Mouse (Mus musculus) midbrain, embryonic 14.5 days (tissue): Measurements from ENCODE around the gene Ptdss2. TPM values are rescaled to one million over a fixed set of nuclear protein-coding genes. Genes with fewer than 3 reads are reported as not detected.
A peak's percentile ranks its signal among the peaks of the same experiment; 100 is the strongest.

Experiments used
- ATAC-seq: fragments of 200-750 bp; cut with Nextera tagmentation; 2 replicates; pipeline ENCODE4 v1.8.0; 2017; ENCODE audit warnings: moderate number of reproducible peaks, moderate library complexity; ENCODE audit not compliant: low FRiP score, low TSS enrichment
- DNase-seq: peaks from one replicate; pipeline ENCODE4 v3.0.0-alpha.2; 2015
- H3K27ac ChIP-seq: fragments of 300-500 bp; sonication (generic); replicated peaks from 2 replicates; pipeline ENCODE4 v1.5.1; 2014; ENCODE audit warnings: mild to moderate bottlenecking, low read depth, low read length, moderate library complexity
- H3K27me3 ChIP-seq: fragments of 300-500 bp; sonication (generic); 2 replicates; pipeline ENCODE4 v1.6.1; 2014; ENCODE audit warnings: low read length, control low read depth, mixed read lengths; ENCODE audit not compliant: control insufficient read depth, insufficient read depth
- H3K36me3 ChIP-seq: fragments of 300-500 bp; sonication (generic); 2 replicates; pipeline ENCODE4 v1.6.1; 2014; ENCODE audit warnings: low read length, control low read depth; ENCODE audit not compliant: control insufficient read depth, insufficient read depth
- H3K4me1 ChIP-seq: fragments of 300-500 bp; sonication (generic); 2 replicates; pipeline ENCODE4 v1.6.1; 2014; ENCODE audit warnings: mild to moderate bottlenecking, antibody characterized with exemption, low read length, control low read depth; ENCODE audit not compliant: control insufficient read depth, insufficient read depth
- H3K4me2 ChIP-seq: fragments of 300-500 bp; sonication (generic); 2 replicates; pipeline ENCODE4 v1.6.1; 2014; ENCODE audit warnings: mild to moderate bottlenecking, low read length, moderate library complexity
- H3K4me3 ChIP-seq: fragments of 300-500 bp; sonication (generic); replicated peaks from 2 replicates; pipeline ENCODE4 v1.5.1; 2014; ENCODE audit warnings: low read depth, low read length
- H3K9ac ChIP-seq: fragments of 300-500 bp; sonication (generic); replicated peaks from 2 replicates; pipeline ENCODE4 v1.6.1; 2014; ENCODE audit warnings: mild to moderate bottlenecking, low read length, moderate library complexity
- H3K9me3 ChIP-seq: fragments of 300-500 bp; sonication (generic); 2 replicates; pipeline ENCODE4 v1.6.1; 2016; ENCODE audit warnings: low read length, control low read depth, mixed read lengths; ENCODE audit not compliant: control insufficient read depth
- WGBS: fragments of 180-500 bp; shearing (Covaris S2); extraction: QIAGEN DNeasy Blood & Tissue Kit; methylation state at CpG from one replicate; pipeline ENCODE4 v1.1.7; 2014; 5-methylcytosine and 5-hydroxymethylcytosine counted together
- polyA plus RNA-seq: library from polyadenylated mRNA; unstranded; fragments of >200 nt; fragmentation: Nextera tagmentation; extraction: Ambion mirVana; gene quantifications from 2 replicates; pipeline ENCODE4 v1.2.1, GENCODE M21; 2014

Gene Ptdss2
- polyA plus RNA-seq, 1 experiment from 2014 or later = 69.4 TPM

GRCm38 (mm10) chr7:141155362-141155761, 33.2 kb downstream of the Ptdss2 start:
- DNase-seq (no peak), ATAC-seq (no peak)
- H3K27ac ChIP-seq = no peak overlapping the region
- H3K36me3 ChIP-seq = peaks cover 59% of the 10 kb centered on the region
- WGBS = 92% methylated on average over 9 of the region's 9 CpGs
- no peak overlapping the region for H3K9ac ChIP-seq
- no peaks in the 10 kb centered on the region for H3K4me1 ChIP-seq
- H3K27me3 ChIP-seq = no peaks in the 10 kb centered on the region
- no peaks in the 10 kb centered on the region for H3K9me3 ChIP-seq
- H3K4me3 ChIP-seq = no peak overlapping the region
- H3K4me2 ChIP-seq = no peak overlapping the region

GRCm38 (mm10) chr7:141164397-141164796, 42.2 kb downstream of the Ptdss2 start:
- no peak overlapping the region for H3K4me2 ChIP-seq
- DNase-seq (no peak), ATAC-seq (no peak)
- WGBS = 91% methylated on average over 7 of the region's 7 CpGs
- no peaks in the 10 kb centered on the region for H3K9me3 ChIP-seq
- no peak overlapping the region for H3K27ac ChIP-seq
- peaks cover 8% of the 10 kb centered on the region for H3K4me1 ChIP-seq
- H3K27me3 ChIP-seq = no peaks in the 10 kb centered on the region
- H3K4me3 ChIP-seq = no peak overlapping the region
- H3K9ac ChIP-seq = no peak overlapping the region
- H3K36me3 ChIP-seq = peaks cover 48% of the 10 kb centered on the region

- ATAC-seq (no peak), DNase-seq (no peak)
- H3K9ac ChIP-seq = no peak overlapping the region
- peaks cover 45% of the 10 kb centered on the region for H3K36me3 ChIP-seq
- no peak overlapping the region for H3K27ac ChIP-seq
- H3K4me3 ChIP-seq = no peak overlapping the region
- peaks cover 8% of the 10 kb centered on the region for H3K4me1 ChIP-seq
- no peaks in the 10 kb centered on the region for H3K9me3 ChIP-seq
- 90% methylated on average over 6 of the region's 6 CpGs for WGBS
- H3K27me3 ChIP-seq = no peaks in the 10 kb centered on the region
- H3K4me2 ChIP-seq = no peak overlapping the region
Observed at GRCm38 (mm10) chr7:141164850-141165249, 42.7 kb downstream of the Ptdss2 start.

GRCm38 (mm10) chr7:141167901-141168517, 45.8 kb downstream of the Ptdss2 start:
- WGBS = 17% methylated on average over 7 of the region's 7 CpGs
- peak; percentile 15 for DNase-seq

GRCm38 (mm10) chr7:141168518-141168953, 46.4 kb downstream of the Ptdss2 start:
- no peak overlapping the region for H3K27ac ChIP-seq
- ATAC-seq = no peak
- H3K9me3 ChIP-seq = no peaks in the 10 kb centered on the region
- H3K36me3 ChIP-seq = peaks cover 11% of the 10 kb centered on the region
- 5% methylated on average over 22 of the region's 22 CpGs for WGBS
- peak overlapping the region; percentile 47 for H3K4me2 ChIP-seq
- H3K4me1 ChIP-seq = peaks cover 20% of the 10 kb centered on the region
- peak overlapping the region; percentile 17 for H3K4me3 ChIP-seq
- H3K9ac ChIP-seq = peak overlapping the region; percentile 36
- DNase-seq = peak; percentile 20
- H3K27me3 ChIP-seq = no peaks in the 10 kb centered on the region

More at GRCm38 (mm10) chr7:141167901-141168517, 45.8 kb downstream of the Ptdss2 start:
- H3K9ac ChIP-seq = peak overlapping the region; percentile 36; the same call in 1 of the 2 replicates
- peak overlapping the region; percentile 47 for H3K4me2 ChIP-seq
- peaks cover 16% of the 10 kb centered on the region for H3K36me3 ChIP-seq
- H3K27ac ChIP-seq = no peak overlapping the region
- H3K4me3 ChIP-seq = peak overlapping the region; percentile 17
- no peaks in the 10 kb centered on the region for H3K9me3 ChIP-seq
- peaks cover 15% of the 10 kb centered on the region for H3K4me1 ChIP-seq
- H3K27me3 ChIP-seq = no peaks in the 10 kb centered on the region
- no peak for ATAC-seq

GRCm38 (mm10) chr7:141169300-141169699, 47.1 kb downstream of the Ptdss2 start:
- ATAC-seq (no peak), DNase-seq (no peak)
- H3K4me2 ChIP-seq = no peak overlapping the region
- H3K4me1 ChIP-seq = peaks cover 20% of the 10 kb centered on the region
- no peak overlapping the region for H3K9ac ChIP-seq
- H3K36me3 ChIP-seq = peaks cover 8% of the 10 kb centered on the region; the same call in 1 of the 2 replicates
- no peak overlapping the region for H3K27ac ChIP-seq
- H3K4me3 ChIP-seq = no peak overlapping the region
- H3K27me3 ChIP-seq = no peaks in the 10 kb centered on the region
- 86% methylated on average over 1 of the region's 1 CpGs for WGBS
- H3K9me3 ChIP-seq = no peaks in the 10 kb centered on the region

DNA sequence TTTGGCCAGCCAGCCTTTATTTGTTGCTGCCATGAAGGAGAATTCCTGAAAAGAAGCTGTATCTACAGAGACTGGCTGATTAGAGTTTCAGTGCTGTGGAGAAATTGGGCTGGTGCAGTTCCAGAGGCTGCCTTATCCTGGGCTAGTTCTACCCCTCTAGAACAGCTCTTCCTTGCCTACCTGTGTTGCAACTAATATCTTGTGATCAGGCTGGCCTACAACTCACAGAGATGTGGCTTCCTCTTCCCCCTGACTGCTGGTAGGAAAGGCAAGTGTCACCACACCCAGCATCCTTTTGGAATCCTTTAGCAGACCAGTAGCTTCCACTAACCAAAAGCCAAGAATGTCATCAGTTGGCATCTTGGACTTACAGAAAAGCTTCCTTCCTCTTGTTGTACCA, 47.7 kb downstream of the Ptdss2 start:
- Histone ChIP-seq H3K9ac (no peak overlapping the region), H3K4me1 (peaks cover 20% of the 10 kb centered on the region), H3K4me3 (no peak overlapping the region), H3K4me2 (no peak overlapping the region), H3K36me3 (peaks cover 8% of the 10 kb centered on the region; the same call in 1 of the 2 replicates), H3K27me3 (no peaks in the 10 kb centered on the region), H3K27ac (no peak overlapping the region), H3K9me3 (no peaks in the 10 kb centered on the region)
- DNase-seq (no peak), ATAC-seq (no peak)

DNA sequence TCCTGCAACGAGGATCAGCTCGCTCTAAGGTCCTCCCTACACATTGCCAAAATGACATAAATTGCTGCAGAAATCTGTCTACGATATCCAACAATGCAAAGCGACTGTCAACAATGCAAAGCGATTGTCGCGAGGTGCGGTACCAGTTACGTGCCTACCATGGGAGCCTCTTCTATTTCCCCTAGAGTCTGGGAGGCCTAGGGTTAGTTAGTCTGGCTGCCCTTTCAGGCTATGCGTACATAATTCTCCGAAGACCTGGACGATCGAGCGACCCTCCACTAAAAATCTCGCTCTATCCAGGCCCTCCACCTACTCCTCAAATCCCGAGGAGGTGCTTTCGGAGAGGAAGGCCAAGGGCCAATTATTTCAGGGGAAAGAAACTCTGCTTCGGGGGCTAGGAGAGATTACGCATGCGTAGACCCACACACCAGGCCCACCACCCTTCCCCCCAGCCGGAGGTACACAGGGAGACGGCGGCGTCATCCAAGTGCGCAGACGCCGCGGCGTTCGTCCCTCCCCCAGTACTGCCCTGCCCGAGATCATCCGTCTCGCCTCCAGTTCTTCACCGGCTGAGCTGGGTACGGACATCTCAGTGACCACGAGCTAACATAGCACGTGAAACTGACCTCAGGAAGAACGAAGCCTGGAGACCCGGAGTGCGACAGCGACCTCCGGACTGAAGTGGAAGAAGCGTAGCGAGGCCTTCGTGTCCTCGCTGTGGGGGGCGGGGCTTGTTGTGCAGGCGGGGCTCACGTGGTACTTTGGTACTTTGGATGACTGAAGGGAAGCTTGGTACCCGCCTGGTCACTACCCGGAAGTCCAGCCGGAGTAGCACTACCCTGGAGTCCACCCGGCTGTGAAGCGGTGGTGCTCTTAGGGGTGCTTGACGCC, 50.2 kb downstream of the Ptdss2 start, which contains the start of gene Rnh1:
Gene Rnh1, minus strand, starts transcription at position 742 of the 891 bp plus-strand sequence.
- ATAC-seq = peak; percentile 97
- Histone ChIP-seq H3K27ac (peak within 1 kb of the TSS; percentile 96), H3K4me3 (peak within 1 kb of the TSS; percentile 51), H3K36me3 (no peaks in the 10 kb centered on the region), H3K4me2 (peak within 1 kb of the TSS; percentile 76), H3K27me3 (no peaks in the 10 kb centered on the region), H3K9ac (peak within 1 kb of the TSS; percentile 69), H3K4me1 (peaks cover 20% of the 10 kb centered on the region), H3K9me3 (no peaks in the 10 kb centered on the region)
- DNase-seq = peak; percentile 97
- WGBS = 3% methylated on average over 55 of the region's 55 CpGs
